Mouse (Mus musculus) liver, adult 2 months (tissue): ENCODE results near the gene Padi2.

Experiments
- CTCF ChIP-seq: fragments of 200-500 bp; IDR thresholded peaks from 2 replicates; pipeline ENCODE4 v1.5.1; 2011; ENCODE audit warnings: low read depth, low read length, control low read depth
- POLR2A ChIP-seq: fragments of 200-500 bp; IDR thresholded peaks from 2 replicates; pipeline ENCODE4 v1.6.1; 2011; ENCODE audit warnings: low read length, control low read depth; ENCODE audit not compliant: insufficient read depth; ENCODE audit errors: extremely low read depth

- no peak for TF ChIP-seq CTCF
- TF ChIP-seq POLR2A, result no peak
These were observed 14.0 kb upstream of the Padi2 start for GRCm38 (mm10) chr4:140892163-140892530.
